Comparison of ENCODE assay signal across 13 mouse cellular contexts in genomic region chr8:24220222-24220621, GRCm38 (mm10).
DNase-seq lines count a peak whose midpoint lies in the region; ATAC-seq lines count a peak whose summit lies in the region.
"Had no signal": no experiment of that assay in that cellular context is flagged by ENCODE, and none has a peak within 500 bp of the region (broad histone marks: within the 10 kb centered on the region; RNA-seq: fewer than 3 reads in every experiment).

No protein-coding gene starts in this region.

- DNase-seq in heart, adult 18-20 months = no peak
- no peak for DNase-seq in midbrain, embryonic 11.5 days (ENCODE audit: low spot score, missing footprints)
- peak; percentile 68 for DNase-seq in telencephalon, adult 2 months (ENCODE audit: low read depth, low spot score)
- no peak for DNase-seq in ovary, postnatal 36 days (ENCODE audit: low spot score)
- DNase-seq: adrenal gland, postnatal 25 days; cerebellum, adult 8-10 months; kidney, adult 2 months had no signal

- no peak for ATAC-seq in heart, embryonic 13.5 days (ENCODE audit: extremely low read depth, insufficient number of reproducible peaks, low FRiP score, low TSS enrichment)
- no peak for ATAC-seq in midbrain, embryonic 13.5 days
- ATAC-seq in midbrain, embryonic 11.5 days (ENCODE audit: low FRiP score) = no peak
- peak; percentile 36; the same call in 1 of the 2 replicates for ATAC-seq in midbrain, embryonic 16.5 days
- ATAC-seq in erythroid progenitor cell, adult 5-6 weeks (replicated peaks; ENCODE audit: low FRiP score, poor library complexity, severe bottlenecking) = no peak
- ATAC-seq: CD4-positive, CD25-positive, alpha-beta regulatory T cell, adult 4 months had no signal

- H3K4me1 ChIP-seq in heart, embryonic 13.5 days = peaks cover 21% of the 10 kb centered on the region
- no peaks in the 10 kb centered on the region for H3K4me1 ChIP-seq in midbrain, embryonic 13.5 days (replicated peaks)
- no peaks in the 10 kb centered on the region for H3K4me1 ChIP-seq in midbrain, embryonic 11.5 days (ENCODE audit: control insufficient read depth, insufficient read depth, low read length)
- H3K4me1 ChIP-seq in midbrain, embryonic 16.5 days (ENCODE audit: control insufficient read depth, insufficient read depth, low read length) = peaks cover 14% of the 10 kb centered on the region
- H3K4me1 ChIP-seq: midbrain, embryonic 12.5 days had no signal

- no peaks in the 10 kb centered on the region for H3K9me3 ChIP-seq in heart, embryonic 13.5 days
- no peaks in the 10 kb centered on the region for H3K9me3 ChIP-seq in midbrain, embryonic 13.5 days
- H3K9me3 ChIP-seq in midbrain, embryonic 11.5 days (ENCODE audit: control insufficient read depth, low read length) = no peaks in the 10 kb centered on the region
- no peaks in the 10 kb centered on the region for H3K9me3 ChIP-seq in midbrain, embryonic 16.5 days (replicated peaks; ENCODE audit: control insufficient read depth, low read length, poor library complexity, severe bottlenecking)
- H3K9me3 ChIP-seq: midbrain, embryonic 12.5 days had no signal

- H3K36me3 ChIP-seq in heart, embryonic 13.5 days = no peaks in the 10 kb centered on the region
- no peaks in the 10 kb centered on the region for H3K36me3 ChIP-seq in midbrain, embryonic 13.5 days
- H3K36me3 ChIP-seq in midbrain, embryonic 11.5 days (ENCODE audit: control insufficient read depth, insufficient read depth, low read length) = no peaks in the 10 kb centered on the region
- no peaks in the 10 kb centered on the region for H3K36me3 ChIP-seq in midbrain, embryonic 16.5 days (ENCODE audit: control insufficient read depth, insufficient read depth, low read length)
- H3K36me3 ChIP-seq: midbrain, embryonic 12.5 days had no signal

- H3K27me3 ChIP-seq in heart, embryonic 13.5 days (replicated peaks) = no peaks in the 10 kb centered on the region
- H3K27me3 ChIP-seq in midbrain, embryonic 13.5 days = no peaks in the 10 kb centered on the region
- H3K27me3 ChIP-seq in midbrain, embryonic 11.5 days (ENCODE audit: control insufficient read depth, insufficient read depth, low read length) = no peaks in the 10 kb centered on the region
- H3K27me3 ChIP-seq in midbrain, embryonic 16.5 days (ENCODE audit: control insufficient read depth, insufficient read depth, low read depth, low read length) = no peaks in the 10 kb centered on the region
- H3K27me3 ChIP-seq: midbrain, embryonic 12.5 days had no signal

- H3K4me3 ChIP-seq in heart, embryonic 13.5 days = no peak overlapping the region
- H3K4me3 ChIP-seq in midbrain, embryonic 13.5 days (replicated peaks) = no peak overlapping the region
- H3K4me3 ChIP-seq in midbrain, embryonic 11.5 days (ENCODE audit: low read depth, low read length) = no peak overlapping the region
- H3K4me3 ChIP-seq in midbrain, embryonic 16.5 days (ENCODE audit: low read depth, low read length) = no peak overlapping the region
- H3K4me3 ChIP-seq: midbrain, embryonic 12.5 days had no signal

- H3K27ac ChIP-seq in heart, embryonic 13.5 days (replicated peaks) = no peak overlapping the region
- H3K27ac ChIP-seq in midbrain, embryonic 13.5 days = peak overlapping the region; percentile 39; the same call in 1 of the 2 replicates
- no peak overlapping the region for H3K27ac ChIP-seq in midbrain, embryonic 11.5 days (ENCODE audit: low read depth, low read length)
- peak overlapping the region; percentile 55 for H3K27ac ChIP-seq in midbrain, embryonic 16.5 days (ENCODE audit: low read length)
- H3K27ac ChIP-seq: midbrain, embryonic 12.5 days had no signal

- WGBS in heart, embryonic 13.5 days = 57% methylated on average over 8 of the region's 8 CpGs
- 70% methylated on average over 8 of the region's 8 CpGs for WGBS in midbrain, embryonic 13.5 days
- WGBS in midbrain, embryonic 11.5 days = 83% methylated on average over 8 of the region's 8 CpGs
- WGBS in midbrain, embryonic 16.5 days = 52% methylated on average over 8 of the region's 8 CpGs

- H3K4me2 ChIP-seq in heart, embryonic 13.5 days = peak overlapping the region; percentile 34
- no peak overlapping the region for H3K4me2 ChIP-seq in midbrain, embryonic 13.5 days (replicated peaks)
- H3K4me2 ChIP-seq in midbrain, embryonic 11.5 days = no peak overlapping the region
- H3K4me2 ChIP-seq in midbrain, embryonic 16.5 days (ENCODE audit: low read length) = peak overlapping the region; percentile 12; the same call in 1 of the 2 replicates
- H3K4me2 ChIP-seq: midbrain, embryonic 12.5 days had no signal

- H3K9ac ChIP-seq in heart, embryonic 13.5 days = peak overlapping the region; percentile 21; the same call in 1 of the 2 replicates
- H3K9ac ChIP-seq in midbrain, embryonic 13.5 days (replicated peaks) = no peak overlapping the region; the same call in 1 of the 2 replicates
- no peak overlapping the region for H3K9ac ChIP-seq in midbrain, embryonic 11.5 days (ENCODE audit: low read length)
- 0 out of 2 replicates have a peak overlapping the region, but pooled peaks have one; percentile 38 for H3K9ac ChIP-seq in midbrain, embryonic 16.5 days (ENCODE audit: low read depth, low read length)
- H3K9ac ChIP-seq: midbrain, embryonic 12.5 days had no signal

Comparison
In these comparisons a context has a peak if more than half of its experiments do, and no peak if none do; other contexts are left out.
1. H3K27ac ChIP-seq: peak in midbrain, embryonic 13.5 days (single experiment) and midbrain, embryonic 16.5 days (single experiment); none in heart, embryonic 13.5 days (single experiment) and midbrain, embryonic 11.5 days (single experiment).
2. H3K4me2 ChIP-seq: peak in heart, embryonic 13.5 days (single experiment) and midbrain, embryonic 16.5 days (single experiment); none in midbrain, embryonic 13.5 days (single experiment) and midbrain, embryonic 11.5 days (single experiment).
3. H3K9ac ChIP-seq: peak in heart, embryonic 13.5 days (single experiment) and midbrain, embryonic 16.5 days (single experiment); none in midbrain, embryonic 13.5 days (single experiment) and midbrain, embryonic 11.5 days (single experiment).